Mouse (Mus musculus): Measurements from ENCODE around the gene F12.

- peak; percentile 80 for TF ChIP-seq CTCF (conservative IDR thresholded peaks at IDR 0.05; ENCODE audit: insufficient read depth, insufficient read length, low read depth, low read length)
- TF ChIP-seq POLR2A (IDR thresholded peaks at IDR 0.05; ENCODE audit: low read depth, low read length): no peak
Measured at GRCm38 (mm10) chr13:55418004-55418403, 8.6 kb downstream of the F12 start.

All from kidney, adult 2 months (tissue).